Mouse (Mus musculus): Measurements from ENCODE around the gene Hist2h2aa1. TPM values are rescaled to one million over a fixed set of nuclear protein-coding genes. Genes with fewer than 3 reads are reported as not detected.
A peak's percentile ranks its signal among the peaks of the same experiment; 100 is the strongest.
"Not testable (repeated sequence)": the region's sequence is repeated elsewhere in the genome, so short reads cannot be mapped to it uniquely, and the experiment has no call there.

The Hist2h2aa1 gene
- polyA plus RNA-seq, 1 experiment from 2014 or later: 55.7 TPM

DNA sequence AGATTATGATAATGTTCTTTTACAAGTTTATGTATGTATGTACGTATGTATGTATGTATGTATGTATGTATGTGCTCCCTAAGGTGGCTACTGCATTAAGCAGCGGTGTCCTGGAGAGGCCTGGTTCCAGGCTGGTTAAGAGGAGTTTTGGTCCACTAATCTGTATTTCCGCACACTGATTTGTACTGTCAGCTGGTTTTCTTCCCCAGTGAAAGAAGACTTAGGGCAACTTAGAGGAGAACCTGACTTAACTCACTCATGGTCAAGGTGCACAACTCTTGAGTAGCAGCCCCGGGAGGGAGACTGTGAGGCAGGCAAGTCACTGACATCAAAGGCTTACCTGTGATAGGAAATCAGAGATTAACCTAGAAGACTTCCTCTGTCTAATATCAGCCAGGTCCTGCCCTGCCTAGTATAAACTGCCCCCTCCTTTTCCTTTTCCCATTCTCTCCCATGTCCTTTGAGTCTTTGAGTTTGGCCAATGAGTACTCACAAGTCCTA lies 8.4 kb upstream of the Hist2h2aa1 start:
- TF ChIP-seq CTCF (IDR thresholded peaks at IDR 0.05; ENCODE audit: low read depth): no peak
- 60% methylated on average over 4 of the region's 4 CpGs for WGBS

DNA sequence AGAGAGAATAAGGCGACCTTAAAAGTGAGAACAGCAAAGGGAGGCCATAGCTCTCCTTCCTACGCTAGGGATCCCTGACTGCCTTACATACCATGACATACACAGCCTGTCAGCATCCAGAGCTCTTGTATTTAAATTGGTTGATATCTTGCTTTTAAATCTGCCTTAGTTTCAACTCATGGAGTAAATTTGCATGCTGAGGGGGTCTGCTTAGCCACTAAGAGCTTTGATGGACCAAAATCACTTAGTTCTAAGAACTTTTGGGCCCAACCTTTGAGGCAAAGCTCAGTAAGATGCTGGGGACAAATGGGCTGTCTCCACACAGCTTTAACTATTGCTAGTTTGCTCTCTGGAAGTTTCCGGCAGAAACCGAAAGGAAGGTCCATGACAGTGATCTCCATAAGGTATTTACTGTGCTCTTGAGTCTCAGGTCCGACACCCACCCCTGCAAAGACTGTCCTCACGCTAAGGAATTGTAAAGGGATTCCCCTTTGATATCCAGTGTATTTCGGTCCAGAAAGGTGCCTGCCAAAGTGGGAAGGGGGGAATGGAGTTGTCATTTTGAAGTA lies 7.9 kb upstream of the Hist2h2aa1 start:
- Histone ChIP-seq H3K4me2 (replicated peaks; ENCODE audit: low read depth) (peak overlapping the region; percentile 70), H3K4me3 (ENCODE audit: low read depth, low read length) (peak overlapping the region; percentile 41), H3K9me3 (ENCODE audit: control insufficient read depth) (no peaks in the 10 kb centered on the region), H3K36me3 (ENCODE audit: control insufficient read depth, insufficient read depth) (no peaks in the 10 kb centered on the region), H3K27ac (ENCODE audit: low read depth, low read length) (peak overlapping the region; percentile 54; the same call in 1 of the 2 replicates), H3K4me1 (replicated peaks; ENCODE audit: control insufficient read depth, insufficient read depth, low read length) (peaks cover 9% of the 10 kb centered on the region), H3K9ac (ENCODE audit: low read depth, low read length) (peak overlapping the region; percentile 54; the same call in 1 of the 2 replicates), H3K27me3 (replicated peaks; ENCODE audit: control insufficient read depth, insufficient read depth, low read length) (no peaks in the 10 kb centered on the region)
- ATAC-seq: no peak
- TF ChIP-seq CTCF (IDR thresholded peaks at IDR 0.05; ENCODE audit: low read depth): no peak
- 13% methylated on average over 7 of the region's 7 CpGs for WGBS

More for the DNA sequence above, 8.4 kb upstream of the Hist2h2aa1 start:
- ATAC-seq: no peak
- H3K4me1 ChIP-seq (replicated peaks; ENCODE audit: control insufficient read depth, insufficient read depth, low read length): peaks cover 9% of the 10 kb centered on the region
- H3K27me3 ChIP-seq (replicated peaks; ENCODE audit: control insufficient read depth, insufficient read depth, low read length): no peaks in the 10 kb centered on the region
- H3K9me3 ChIP-seq (ENCODE audit: control insufficient read depth): no peaks in the 10 kb centered on the region
- H3K4me3 ChIP-seq (ENCODE audit: low read depth, low read length): peak overlapping the region; percentile 41
- no peaks in the 10 kb centered on the region for H3K36me3 ChIP-seq (ENCODE audit: control insufficient read depth, insufficient read depth)
- no peak overlapping the region for H3K27ac ChIP-seq (ENCODE audit: low read depth, low read length)
- no peak overlapping the region for H3K9ac ChIP-seq (ENCODE audit: low read depth, low read length)
- H3K4me2 ChIP-seq (replicated peaks; ENCODE audit: low read depth): peak overlapping the region; percentile 70

- no peak for TF ChIP-seq CTCF (IDR thresholded peaks at IDR 0.05; ENCODE audit: low read depth)
- ATAC-seq: no peak
- H3K4me1 ChIP-seq (replicated peaks; ENCODE audit: control insufficient read depth, insufficient read depth, low read length): peaks cover 9% of the 10 kb centered on the region
- H3K4me3 ChIP-seq (ENCODE audit: low read depth, low read length): peak overlapping the region; percentile 41
- peak overlapping the region; percentile 54 for H3K9ac ChIP-seq (ENCODE audit: low read depth, low read length)
- no peaks in the 10 kb centered on the region for H3K27me3 ChIP-seq (replicated peaks; ENCODE audit: control insufficient read depth, insufficient read depth, low read length)
- under 1% methylated on average over 12 of the region's 12 CpGs for WGBS
- H3K27ac ChIP-seq (ENCODE audit: low read depth, low read length): peak overlapping the region; percentile 54; the same call in 1 of the 2 replicates
- peak overlapping the region; percentile 70 for H3K4me2 ChIP-seq (replicated peaks; ENCODE audit: low read depth)
- no peaks in the 10 kb centered on the region for H3K9me3 ChIP-seq (ENCODE audit: control insufficient read depth)
- no peaks in the 10 kb centered on the region for H3K36me3 ChIP-seq (ENCODE audit: control insufficient read depth, insufficient read depth)
These were observed 7.3 kb upstream of the Hist2h2aa1 start for GRCm38 (mm10) chr3:96237904-96238511.

DNA sequence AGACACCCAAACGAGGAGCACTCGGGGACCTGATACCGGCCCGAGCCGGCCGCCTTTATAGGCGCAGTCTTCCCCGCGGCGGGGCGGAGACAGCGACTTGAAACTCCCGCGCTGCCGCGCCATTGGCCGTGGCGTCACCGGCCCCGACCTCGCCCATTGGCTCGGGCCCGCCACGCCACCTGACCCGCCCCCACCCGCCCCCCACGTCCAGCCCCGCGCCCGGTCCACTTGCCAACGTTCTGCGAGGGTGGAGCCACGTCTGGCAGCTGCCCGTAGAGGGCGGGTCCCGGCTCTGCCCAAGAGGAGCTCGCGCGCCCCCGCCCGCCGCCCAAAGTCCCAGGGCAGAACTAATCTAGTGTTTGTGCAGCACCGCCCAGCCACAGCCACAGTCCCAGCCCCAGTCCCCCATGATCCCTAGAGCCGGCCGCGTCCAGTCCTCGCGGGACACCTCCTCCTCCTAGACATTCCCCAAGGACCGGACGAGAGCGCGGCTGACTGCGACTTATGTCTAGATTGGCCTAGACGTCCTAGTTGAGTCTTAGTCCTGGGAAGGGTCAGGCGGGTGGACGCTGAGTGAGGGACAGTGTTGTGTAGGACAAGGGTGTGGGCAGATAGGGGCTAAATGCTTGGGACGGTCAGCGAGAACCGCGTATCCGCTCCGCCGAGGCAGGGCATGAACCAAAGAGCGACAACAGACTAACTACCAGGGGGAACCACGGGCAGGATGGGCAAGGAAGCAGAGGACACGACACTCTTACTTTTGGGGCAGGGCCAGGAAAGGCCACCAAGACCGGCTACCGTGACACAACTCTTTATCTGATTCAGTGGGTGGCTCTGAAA lies 6.1 kb upstream of the Hist2h2aa1 start, which contains the start of gene Hist2h3c2:
Gene Hist2h3c2 (minus strand): TSS at position 174 of the 840 bp plus-strand sequence.
- H3K4me3 ChIP-seq (ENCODE audit: low read depth, low read length): peak within 1 kb of the TSS; percentile 41
- H3K9ac ChIP-seq (ENCODE audit: low read depth, low read length): peak within 1 kb of the TSS; percentile 54
- H3K9me3 ChIP-seq (ENCODE audit: control insufficient read depth); H3K36me3 ChIP-seq (ENCODE audit: control insufficient read depth, insufficient read depth); H3K27me3 ChIP-seq (replicated peaks; ENCODE audit: control insufficient read depth, insufficient read depth, low read length): not testable (repeated sequence)
- H3K27ac ChIP-seq (ENCODE audit: low read depth, low read length): peak within 1 kb of the TSS; percentile 41
- peak within 1 kb of the TSS; percentile 70 for H3K4me2 ChIP-seq (replicated peaks; ENCODE audit: low read depth)
- peaks cover 17% of the 10 kb centered on the region for H3K4me1 ChIP-seq (replicated peaks; ENCODE audit: control insufficient read depth, insufficient read depth, low read length)
- 1% methylated on average over 10 of the region's 68 CpGs for WGBS
- peak; percentile 87 for ATAC-seq

GRCm38 (mm10) chr3:96239949-96240798 lies 5.1 kb upstream of the Hist2h2aa1 start, which contains the start of gene Hist2h2aa2:
TSS of gene Hist2h2aa2 (minus strand) at chr3:96240276.
- WGBS: 4% methylated on average over 30 of the region's 85 CpGs
- Histone ChIP-seq H3K27ac (ENCODE audit: low read depth, low read length) (peak within 1 kb of the TSS; percentile 35; the same call in 1 of the 2 replicates), H3K4me2 (replicated peaks; ENCODE audit: low read depth) (peak within 1 kb of the TSS; percentile 55), H3K4me1 (replicated peaks; ENCODE audit: control insufficient read depth, insufficient read depth, low read length) (peaks cover 21% of the 10 kb centered on the region), H3K4me3 (ENCODE audit: low read depth, low read length) (peak within 1 kb of the TSS; percentile 29)
- not testable (repeated sequence) for H3K27me3 ChIP-seq (replicated peaks; ENCODE audit: control insufficient read depth, insufficient read depth, low read length); H3K9me3 ChIP-seq (ENCODE audit: control insufficient read depth); H3K9ac ChIP-seq (ENCODE audit: low read depth, low read length); H3K36me3 ChIP-seq (ENCODE audit: control insufficient read depth, insufficient read depth)
- ATAC-seq: peak; percentile 80
